Mouse (Mus musculus): ENCODE data around the gene Gm11757.
"Not testable (repeated sequence)": the region's sequence is repeated elsewhere in the genome, so short reads cannot be mapped to it uniquely, and the experiment has no call there.

Gm11757 gene

GRCm38 (mm10) chr4:73891012-73891411, at the start of gene Gm11757:
Gm11757 (minus strand) TSS chr4:73891112.
- not testable (repeated sequence) for DNase-seq (ENCODE audit: low spot score in 2 of 2)

GRCm38 (mm10) chr4:73920660-73921059, 29.7 kb upstream of the Gm11757 start, which contains the start of gene Gm11756:
Gm11756 (minus strand) TSS chr4:73920760.
- not testable (repeated sequence) for DNase-seq (ENCODE audit: low spot score in 2 of 2)

GRCm38 (mm10) chr4:73905853-73906252, 14.9 kb upstream of the Gm11757 start, which contains the start of gene Gm13871:
Gm13871 (minus strand) TSS chr4:73905953.
- not testable (repeated sequence) for DNase-seq (ENCODE audit: low spot score in 2 of 2)

GRCm38 (mm10) chr4:73876166-73876565, 14.7 kb downstream of the Gm11757 start, which contains the start of gene Gm11758:
Gm11758 (minus strand) TSS chr4:73876266.
- DNase-seq (ENCODE audit: low spot score in 2 of 2), result not testable (repeated sequence)

All from frontal cortex, postnatal 10 days (tissue).